Mouse (Mus musculus) hindbrain, embryonic 15.5 days (tissue): ENCODE measurements at regions not wholly inside any gene's neighbourhood (a gene's known extent, or its start where the extent isn't known, plus 50 kb on each side); places are given as distances from the start of the nearest gene placed in this dataset.

Experiments
- ATAC-seq: fragments of 200-750 bp; cut with Nextera tagmentation; 2 replicates; pipeline ENCODE4 v1.8.0; 2017; ENCODE audit warnings: low read depth, moderate number of reproducible peaks, moderate TSS enrichment; ENCODE audit not compliant: low FRiP score
- H3K27ac ChIP-seq: fragments of 300-500 bp; sonication (generic); replicated peaks from 2 replicates; pipeline ENCODE4 v1.5.1; 2015; ENCODE audit warnings: mild to moderate bottlenecking, inconsistent platforms
- H3K27me3 ChIP-seq: fragments of 300-500 bp; sonication (generic); 2 replicates; pipeline ENCODE4 v1.6.1; 2015; ENCODE audit warnings: control low read depth, inconsistent platforms
- H3K36me3 ChIP-seq: fragments of 300-500 bp; sonication (generic); 2 replicates; pipeline ENCODE4 v1.6.1; 2015; ENCODE audit warnings: control low read depth, inconsistent platforms
- H3K4me1 ChIP-seq: fragments of 300-500 bp; sonication (generic); replicated peaks from 2 replicates; pipeline ENCODE4 v1.6.1; 2015; ENCODE audit warnings: control low read depth, inconsistent platforms
- H3K4me2 ChIP-seq: fragments of 300-500 bp; sonication (generic); 2 replicates; pipeline ENCODE4 v1.6.1; 2015; ENCODE audit warnings: moderate library complexity, mild to moderate bottlenecking, inconsistent platforms
- H3K4me3 ChIP-seq: fragments of 300-500 bp; sonication (generic); 2 replicates; pipeline ENCODE4 v1.5.1; 2015; ENCODE audit warnings: mild to moderate bottlenecking, inconsistent platforms
- H3K9ac ChIP-seq: fragments of 300-500 bp; sonication (generic); 2 replicates; pipeline ENCODE4 v1.6.1; 2015; ENCODE audit warnings: inconsistent platforms
- H3K9me3 ChIP-seq: fragments of 300-500 bp; sonication (generic); 2 replicates; pipeline ENCODE4 v1.6.1; 2016; ENCODE audit warnings: control low read depth, inconsistent platforms
- WGBS: fragments of 180-500 bp; shearing (Covaris S2); methylation state at CpG from one replicate; pipeline ENCODE4 v1.1.7; 2015; 5-methylcytosine and 5-hydroxymethylcytosine counted together

DNA sequence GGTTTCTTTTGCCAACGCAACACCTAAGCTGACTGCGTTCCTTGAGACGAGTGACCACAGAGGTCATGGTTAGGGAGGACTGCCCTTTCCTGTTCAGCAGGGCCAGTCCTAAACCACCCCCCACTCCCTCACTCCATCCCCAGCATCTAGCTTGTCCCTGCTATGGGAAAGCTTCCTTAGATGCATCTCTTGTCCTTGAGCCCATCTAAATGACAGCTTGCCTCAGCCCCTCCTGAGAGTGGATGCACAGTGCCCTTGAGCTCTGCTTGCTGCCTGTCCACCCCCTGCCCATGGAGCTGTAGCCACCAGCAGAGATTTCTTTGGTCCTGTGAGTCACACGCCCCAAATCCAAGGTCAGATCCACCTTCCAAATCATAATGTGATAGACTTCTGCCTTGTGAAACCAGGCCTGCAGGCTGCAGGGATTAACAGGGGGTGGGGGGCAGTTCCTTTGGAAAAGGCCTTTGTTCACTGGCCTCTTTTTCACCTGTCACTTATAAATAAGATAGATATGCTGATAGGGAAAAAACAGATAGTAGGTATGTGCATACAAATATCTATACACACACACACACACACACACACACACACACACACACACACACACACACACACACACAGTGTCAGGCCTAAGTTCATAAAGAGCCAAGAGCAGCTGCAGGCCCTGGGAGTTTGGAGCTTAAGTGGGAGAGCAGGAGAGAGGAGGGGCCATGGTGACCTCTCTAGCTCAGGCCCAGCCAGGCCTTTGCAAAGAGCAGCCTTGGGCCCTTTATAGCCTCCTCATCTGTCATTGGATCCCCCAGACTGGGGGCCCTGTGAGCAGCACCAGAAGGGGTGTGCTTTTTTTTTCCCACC, 56.4 kb upstream of the Adra2c start:
- 81% methylated on average over 4 of the region's 4 CpGs for WGBS
- ATAC-seq: no peak
- Histone ChIP-seq H3K4me1 (no peaks in the 10 kb centered on the region), H3K27me3 (no peaks in the 10 kb centered on the region), H3K36me3 (no peaks in the 10 kb centered on the region), H3K9me3 (no peaks in the 10 kb centered on the region), H3K4me3 (no peak overlapping the region), H3K9ac (no peak overlapping the region), H3K27ac (no peak overlapping the region), H3K4me2 (no peak overlapping the region)

DNA sequence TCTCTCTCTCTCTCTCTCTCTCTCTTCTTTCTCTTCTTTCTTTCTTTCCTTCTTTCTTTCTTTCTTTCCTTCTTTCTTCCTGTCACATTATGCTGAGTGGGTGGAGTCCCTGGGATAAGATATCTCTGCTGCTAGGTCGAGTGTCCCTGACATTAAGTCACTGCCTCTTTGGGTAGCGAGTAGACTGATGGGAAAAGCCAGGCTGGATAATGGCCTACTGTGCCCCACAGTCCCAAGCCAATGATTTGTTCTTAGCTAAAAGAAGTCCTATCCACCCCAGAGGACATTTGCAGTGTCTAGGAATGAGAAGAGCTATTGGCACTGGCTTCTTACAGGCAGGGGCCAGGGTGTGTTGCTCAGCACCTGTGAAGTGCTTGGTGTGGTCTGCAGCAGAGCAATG, 61.8 kb upstream of the Adra2c start:
- Histone ChIP-seq H3K9me3 (no peaks in the 10 kb centered on the region), H3K27ac (no peak overlapping the region), H3K4me2 (no peak overlapping the region), H3K4me3 (no peak overlapping the region), H3K36me3 (no peaks in the 10 kb centered on the region), H3K9ac (no peak overlapping the region), H3K27me3 (no peaks in the 10 kb centered on the region), H3K4me1 (no peaks in the 10 kb centered on the region)
- ATAC-seq: no peak
- 62% methylated on average over 2 of the region's 2 CpGs for WGBS

DNA sequence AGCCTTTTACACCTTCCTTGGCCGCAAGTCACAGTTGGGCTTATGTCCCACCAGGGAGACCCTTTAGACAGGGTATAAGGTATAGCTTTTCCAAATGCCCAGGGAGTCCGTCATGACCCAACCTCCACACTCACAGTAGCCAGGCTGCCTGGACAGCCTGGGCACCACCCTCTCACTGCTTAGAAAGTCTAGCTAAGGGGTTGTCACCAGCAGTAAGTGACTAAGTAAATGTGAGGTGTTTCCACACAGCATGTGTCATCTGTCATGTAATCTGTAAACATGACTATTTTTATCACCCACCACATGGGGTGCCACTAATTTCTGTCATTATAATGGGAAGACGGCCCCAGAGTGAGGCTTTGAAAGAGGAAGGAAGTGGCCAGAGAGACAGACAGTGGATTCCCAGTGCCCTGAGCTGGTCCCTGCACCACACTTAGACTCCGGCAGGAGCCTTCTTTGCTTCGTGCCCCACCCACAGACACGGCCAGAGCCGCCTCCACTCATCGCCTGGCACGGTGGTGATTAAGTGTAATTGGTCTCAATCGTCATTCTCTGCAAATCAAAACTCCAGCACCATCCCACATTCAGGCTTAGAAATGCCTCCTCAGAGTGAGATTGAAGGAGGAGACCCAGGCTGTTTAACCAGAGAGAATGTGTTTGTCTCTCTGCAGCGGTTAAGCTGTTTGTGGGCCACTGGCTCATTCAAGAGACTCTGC, 62.5 kb upstream of the Adra2c start:
- no peaks in the 10 kb centered on the region for H3K27me3 ChIP-seq
- H3K9me3 ChIP-seq: no peaks in the 10 kb centered on the region
- no peak overlapping the region for H3K4me3 ChIP-seq
- ATAC-seq: no peak
- no peak overlapping the region for H3K4me2 ChIP-seq
- H3K9ac ChIP-seq: no peak overlapping the region
- H3K27ac ChIP-seq: no peak overlapping the region
- WGBS: 73% methylated on average over 11 of the region's 11 CpGs
- no peaks in the 10 kb centered on the region for H3K4me1 ChIP-seq
- H3K36me3 ChIP-seq: no peaks in the 10 kb centered on the region

DNA sequence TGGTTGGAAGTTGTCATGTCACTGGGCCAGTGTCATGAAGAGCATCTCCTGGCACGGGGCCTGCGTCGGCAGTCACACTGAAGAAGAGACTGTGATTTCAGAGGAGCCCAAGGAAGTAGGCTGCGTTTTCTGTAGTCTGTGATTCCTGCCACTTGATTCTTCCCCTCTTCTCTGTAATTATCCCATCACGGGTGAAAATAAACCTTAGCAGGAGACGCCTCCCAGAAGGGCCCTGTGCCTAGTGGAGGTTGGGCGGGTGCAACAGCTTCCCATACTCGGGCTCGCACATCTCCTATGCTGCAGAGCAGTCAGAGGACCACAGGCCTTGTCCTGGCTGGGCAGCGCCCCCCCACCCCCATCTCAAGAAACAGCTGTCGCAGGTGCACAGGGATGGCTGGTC, 63.1 kb upstream of the Adra2c start:
- Histone ChIP-seq H3K9me3 (no peaks in the 10 kb centered on the region), H3K4me2 (no peak overlapping the region), H3K27ac (no peak overlapping the region), H3K4me1 (no peaks in the 10 kb centered on the region), H3K9ac (no peak overlapping the region), H3K4me3 (no peak overlapping the region), H3K27me3 (no peaks in the 10 kb centered on the region), H3K36me3 (no peaks in the 10 kb centered on the region)
- no peak for ATAC-seq
- 88% methylated on average over 11 of the region's 11 CpGs for WGBS

DNA sequence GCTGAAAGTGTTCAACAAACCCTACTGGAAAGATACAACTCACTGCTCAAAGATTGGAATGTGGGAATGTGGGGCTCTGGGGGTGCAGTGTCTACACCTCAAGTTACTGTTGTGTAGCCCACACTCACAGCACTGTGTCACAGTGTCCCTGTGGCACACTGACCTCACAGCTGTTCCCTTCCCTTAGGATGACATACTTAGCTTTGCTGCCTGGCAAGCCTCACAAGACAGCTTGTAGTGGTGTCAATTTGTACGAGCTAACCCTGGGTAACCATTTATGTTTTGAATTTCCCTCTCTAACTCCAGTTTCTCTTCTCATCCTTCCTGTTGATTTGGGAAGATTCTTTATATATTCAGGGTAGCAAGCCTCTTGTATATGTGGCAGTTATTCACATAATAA, 68.8 kb upstream of the Adra2c start:
- WGBS: 74% methylated on average over 1 of the region's 1 CpGs
- H3K4me1 ChIP-seq: no peaks in the 10 kb centered on the region
- H3K4me2 ChIP-seq: no peak overlapping the region
- no peaks in the 10 kb centered on the region for H3K27me3 ChIP-seq
- H3K36me3 ChIP-seq: no peaks in the 10 kb centered on the region
- H3K9ac ChIP-seq: no peak overlapping the region
- ATAC-seq: no peak
- H3K9me3 ChIP-seq: no peaks in the 10 kb centered on the region
- H3K27ac ChIP-seq: no peak overlapping the region
- H3K4me3 ChIP-seq: no peak overlapping the region

DNA sequence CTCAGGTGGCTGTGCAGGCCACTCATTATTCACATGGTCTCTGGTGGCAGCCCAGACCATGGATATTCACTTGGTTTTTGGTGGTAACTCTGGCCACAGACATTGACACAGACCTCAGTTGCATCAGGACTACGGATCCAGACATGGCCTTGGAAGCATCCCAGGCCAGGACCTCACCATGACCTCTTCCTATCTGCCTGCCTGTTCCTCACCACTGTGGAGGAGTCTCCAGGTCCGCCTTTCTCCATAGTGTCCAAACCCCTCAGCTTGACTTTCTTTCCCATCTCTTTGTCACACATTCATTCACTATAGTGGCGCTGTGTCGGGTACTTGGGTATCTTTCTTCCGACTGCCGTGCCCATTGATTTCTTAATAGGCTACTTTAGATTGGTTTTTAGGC, 74.1 kb upstream of the Adra2c start:
- H3K9ac ChIP-seq: no peak overlapping the region
- no peaks in the 10 kb centered on the region for H3K9me3 ChIP-seq
- H3K4me3 ChIP-seq: no peak overlapping the region
- no peak for ATAC-seq
- H3K4me2 ChIP-seq: no peak overlapping the region
- no peak overlapping the region for H3K27ac ChIP-seq
- no peaks in the 10 kb centered on the region for H3K36me3 ChIP-seq
- no peaks in the 10 kb centered on the region for H3K27me3 ChIP-seq
- 92% methylated on average over 6 of the region's 6 CpGs for WGBS
- no peaks in the 10 kb centered on the region for H3K4me1 ChIP-seq

DNA sequence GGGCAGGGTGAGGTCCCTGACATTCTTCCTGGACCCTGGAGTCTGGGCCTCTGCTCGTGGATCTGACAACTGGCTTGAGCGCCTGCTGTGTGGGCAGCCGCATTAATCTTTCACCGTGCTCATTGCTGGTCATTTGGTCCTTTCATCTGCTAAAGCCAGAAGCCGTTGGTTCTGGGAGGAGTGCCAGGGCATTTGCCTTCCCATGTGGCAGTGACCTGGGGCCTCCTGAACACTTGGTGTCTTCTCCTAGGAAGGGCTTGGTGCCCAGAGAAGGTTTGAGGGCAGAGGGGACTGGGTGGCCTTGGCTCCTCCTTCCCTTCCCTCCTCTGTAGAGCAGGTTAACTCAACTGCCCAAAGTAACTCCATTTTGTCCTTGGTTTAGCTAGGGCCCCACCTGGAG, 79.7 kb upstream of the Adra2c start:
- no peak for ATAC-seq
- Histone ChIP-seq H3K4me1 (no peaks in the 10 kb centered on the region), H3K9me3 (no peaks in the 10 kb centered on the region), H3K4me2 (no peak overlapping the region), H3K27me3 (no peaks in the 10 kb centered on the region), H3K36me3 (no peaks in the 10 kb centered on the region), H3K4me3 (no peak overlapping the region), H3K9ac (no peak overlapping the region), H3K27ac (no peak overlapping the region)
- WGBS: 40% methylated on average over 5 of the region's 5 CpGs

DNA sequence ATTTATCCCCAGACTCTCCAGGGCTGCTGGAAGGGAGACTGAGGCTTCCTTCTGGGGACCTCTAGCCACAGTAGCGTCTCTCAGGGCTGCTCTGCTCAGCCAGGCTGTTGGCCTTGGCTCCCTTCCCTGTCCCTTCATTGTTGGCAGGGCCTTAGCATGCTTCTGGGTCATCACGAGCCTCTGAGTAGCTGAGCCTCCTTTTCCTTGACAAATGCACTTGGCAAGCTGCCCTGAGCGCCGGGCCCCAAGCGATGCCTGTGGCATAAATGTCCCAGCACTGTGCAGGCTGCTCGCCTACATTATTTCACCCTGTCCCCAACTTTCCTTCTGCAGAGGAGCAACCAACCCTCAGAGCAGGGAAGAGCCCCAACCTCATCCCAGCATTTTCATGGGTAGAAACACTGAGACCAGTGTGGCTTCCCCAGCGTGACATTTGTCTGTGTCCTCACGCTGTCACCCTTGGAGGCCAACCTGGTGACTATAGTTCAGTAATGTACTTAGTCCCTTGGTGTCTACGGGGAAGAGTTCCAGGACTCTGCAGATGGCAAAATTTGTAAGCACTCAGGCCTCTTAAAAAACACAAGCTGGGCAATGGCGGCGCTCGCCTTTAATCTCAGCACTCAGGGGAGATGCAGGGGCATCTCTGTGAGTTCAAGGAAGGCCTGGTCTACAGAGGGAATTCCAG, 83.7 kb upstream of the Lrpap1 start:
- no peak overlapping the region for H3K9ac ChIP-seq
- H3K36me3 ChIP-seq: no peaks in the 10 kb centered on the region
- no peak overlapping the region for H3K4me3 ChIP-seq
- peak; percentile 87 for ATAC-seq
- no peaks in the 10 kb centered on the region for H3K27me3 ChIP-seq
- no peaks in the 10 kb centered on the region for H3K9me3 ChIP-seq
- H3K27ac ChIP-seq: no peak overlapping the region
- H3K4me2 ChIP-seq: no peak overlapping the region
- WGBS: 53% methylated on average over 12 of the region's 12 CpGs
- H3K4me1 ChIP-seq: peaks cover 21% of the 10 kb centered on the region

DNA sequence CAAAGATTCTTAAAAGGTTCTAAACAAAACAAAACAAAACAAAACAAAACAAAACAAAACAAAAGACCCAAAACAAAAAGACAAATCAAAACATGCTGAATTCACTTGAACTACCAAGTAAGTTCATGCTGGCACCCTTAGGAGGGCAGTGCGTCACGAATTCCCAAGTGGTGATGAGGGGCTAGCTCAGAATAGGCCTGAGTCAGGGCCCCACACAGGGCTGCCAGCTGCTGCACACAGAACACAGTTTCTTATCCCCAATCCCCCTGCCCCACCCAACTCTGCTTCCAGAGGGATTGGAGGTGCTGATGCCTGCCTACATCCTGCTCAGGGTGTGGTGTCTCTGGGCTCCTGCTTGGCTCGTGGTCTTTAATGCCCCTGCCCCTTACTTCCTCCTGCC, 80.3 kb upstream of the Lrpap1 start:
- no peaks in the 10 kb centered on the region for H3K36me3 ChIP-seq
- H3K27me3 ChIP-seq: no peaks in the 10 kb centered on the region
- H3K9me3 ChIP-seq: no peaks in the 10 kb centered on the region
- H3K4me3 ChIP-seq: no peak overlapping the region
- H3K4me2 ChIP-seq: no peak overlapping the region
- no peak overlapping the region for H3K27ac ChIP-seq
- ATAC-seq: no peak
- 52% methylated on average over 3 of the region's 3 CpGs for WGBS
- H3K4me1 ChIP-seq: peaks cover 21% of the 10 kb centered on the region
- H3K9ac ChIP-seq: no peak overlapping the region

DNA sequence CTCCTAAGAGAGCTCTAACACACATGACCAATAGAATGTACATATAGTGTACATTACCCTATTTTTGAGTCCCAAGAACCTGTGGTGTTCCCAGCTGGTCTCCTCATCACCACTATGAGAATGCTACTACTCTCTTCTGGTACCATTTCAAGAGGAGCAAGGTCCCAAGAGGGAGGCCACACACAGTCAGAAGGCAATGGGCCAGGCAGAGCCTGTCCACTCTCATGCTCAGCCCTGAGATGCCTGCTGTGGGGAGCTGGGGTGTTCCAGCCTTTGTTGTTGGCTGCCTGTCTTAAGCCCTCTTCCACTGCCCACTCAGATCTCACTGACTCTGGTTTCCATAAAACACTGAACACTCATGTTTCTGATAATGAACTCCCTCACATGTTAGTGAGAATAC, 79.7 kb upstream of the Lrpap1 start:
- no peaks in the 10 kb centered on the region for H3K27me3 ChIP-seq
- H3K4me2 ChIP-seq: no peak overlapping the region
- no peak overlapping the region for H3K9ac ChIP-seq
- H3K4me1 ChIP-seq: peaks cover 21% of the 10 kb centered on the region
- H3K9me3 ChIP-seq: no peaks in the 10 kb centered on the region
- H3K36me3 ChIP-seq: no peaks in the 10 kb centered on the region
- no peak for ATAC-seq
- H3K27ac ChIP-seq: no peak overlapping the region
- no peak overlapping the region for H3K4me3 ChIP-seq

DNA sequence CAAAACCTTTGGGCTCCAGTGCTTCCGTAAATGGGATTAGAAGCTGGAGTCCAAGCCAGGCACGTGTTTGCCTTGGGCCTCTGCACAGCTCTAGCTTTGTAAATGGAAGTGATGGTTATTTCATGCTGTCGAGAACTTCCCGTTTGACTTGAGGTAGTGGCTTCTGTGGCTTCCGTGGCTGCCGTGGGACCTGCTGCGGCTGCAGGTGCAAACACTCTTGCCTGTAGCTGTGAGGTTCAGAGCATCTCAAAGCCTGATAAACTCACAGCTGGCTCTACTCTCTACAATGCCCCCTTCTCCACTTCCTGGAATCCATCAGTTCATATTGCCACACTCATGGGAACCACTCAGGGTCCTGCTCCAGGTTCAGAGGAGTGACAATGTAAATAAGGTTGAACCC, 77.9 kb upstream of the Lrpap1 start:
- Histone ChIP-seq H3K4me1 (peaks cover 10% of the 10 kb centered on the region), H3K4me3 (no peak overlapping the region), H3K27me3 (no peaks in the 10 kb centered on the region), H3K9ac (no peak overlapping the region), H3K27ac (no peak overlapping the region), H3K4me2 (no peak overlapping the region), H3K9me3 (no peaks in the 10 kb centered on the region), H3K36me3 (no peaks in the 10 kb centered on the region)
- ATAC-seq: no peak
- 82% methylated on average over 7 of the region's 7 CpGs for WGBS

DNA sequence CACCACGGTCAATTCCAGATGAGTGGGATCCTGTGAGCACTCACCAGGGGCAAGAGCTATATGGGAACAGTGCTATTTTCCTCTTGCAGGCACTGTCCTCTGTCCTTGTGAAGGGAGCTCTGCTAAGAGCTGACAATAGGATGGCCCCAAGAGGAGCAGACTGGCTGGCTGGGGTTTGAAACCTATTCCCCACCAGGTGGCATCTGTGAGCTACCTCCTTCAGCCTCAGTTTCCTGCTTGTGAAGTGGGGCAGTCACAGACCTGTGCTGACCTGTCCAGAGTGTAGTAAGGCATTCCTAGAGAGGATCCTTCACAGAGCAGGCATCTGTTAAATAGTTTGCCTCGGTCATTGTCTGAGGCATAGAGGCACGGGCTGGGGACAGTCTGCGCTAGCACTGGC, 71.8 kb upstream of the Lrpap1 start:
- Histone ChIP-seq H3K27me3 (no peaks in the 10 kb centered on the region), H3K27ac (no peak overlapping the region), H3K36me3 (no peaks in the 10 kb centered on the region), H3K9me3 (no peaks in the 10 kb centered on the region), H3K4me2 (no peak overlapping the region), H3K4me3 (no peak overlapping the region), H3K9ac (no peak overlapping the region), H3K4me1 (no peaks in the 10 kb centered on the region)
- 72% methylated on average over 4 of the region's 4 CpGs for WGBS
- ATAC-seq: no peak
